Mouse (Mus musculus) kidney, postnatal 0 days (tissue): ENCODE data around the gene Cdc14a. TPM values are rescaled to one million over a fixed set of nuclear protein-coding genes. Genes with fewer than 3 reads are reported as not detected.

ENCODE experiments used
- ATAC-seq: fragments of 200-750 bp; cut with Nextera tagmentation; replicated peaks from 2 replicates; pipeline ENCODE4 v1.8.0; 2017; ENCODE audit warnings: low read depth, moderate number of reproducible peaks, moderate TSS enrichment, moderate library complexity; ENCODE audit not compliant: low FRiP score
- DNase-seq: peaks from one replicate; pipeline ENCODE4 v3.0.0-alpha.2; 2016; ENCODE audit warnings: low spot score
- H3K27ac ChIP-seq: fragments of 300-500 bp; sonication (generic); 2 replicates; pipeline ENCODE4 v1.5.1; 2014; ENCODE audit warnings: mild to moderate bottlenecking
- H3K27me3 ChIP-seq: fragments of 300-500 bp; sonication (generic); 2 replicates; pipeline ENCODE4 v1.6.1; 2014; ENCODE audit warnings: low read length, mixed read lengths; ENCODE audit not compliant: insufficient read depth
- H3K36me3 ChIP-seq: fragments of 300-500 bp; sonication (generic); 2 replicates; pipeline ENCODE4 v1.6.1; 2014; ENCODE audit warnings: low read length, mixed read lengths; ENCODE audit not compliant: insufficient read depth
- H3K4me1 ChIP-seq: fragments of 300-500 bp; sonication (generic); replicated peaks from 2 replicates; pipeline ENCODE4 v1.6.1; 2014; ENCODE audit warnings: antibody characterized with exemption, low read length, mixed read lengths; ENCODE audit not compliant: insufficient read depth
- H3K4me2 ChIP-seq: fragments of 300-500 bp; sonication (generic); 2 replicates; pipeline ENCODE4 v1.6.1; 2014; ENCODE audit warnings: mild to moderate bottlenecking, low read length, moderate library complexity, mixed read lengths
- H3K4me3 ChIP-seq: fragments of 300-500 bp; sonication (generic); replicated peaks from 2 replicates; pipeline ENCODE4 v1.5.1; 2014; ENCODE audit warnings: low read depth, low read length
- H3K9ac ChIP-seq: fragments of 300-500 bp; sonication (generic); 2 replicates; pipeline ENCODE4 v1.6.1; 2014; ENCODE audit warnings: low read depth, low read length
- H3K9me3 ChIP-seq: fragments of 300-500 bp; sonication (generic); replicated peaks from 2 replicates; pipeline ENCODE4 v1.6.1; 2016; ENCODE audit warnings: low read length, inconsistent platforms, mixed read lengths
- CTCF ChIP-seq: IDR thresholded peaks from 2 replicates; pipeline ENCODE4 v1.5.1; 2016; ENCODE audit warnings: antibody characterized with exemption, low read depth, mild to moderate bottlenecking, moderate library complexity
- WGBS: fragments of 180-500 bp; shearing (Covaris S2); extraction: QIAGEN DNeasy Blood & Tissue Kit; methylation state at CpG from one replicate; pipeline ENCODE4 v1.1.7; 2014; 5-methylcytosine and 5-hydroxymethylcytosine counted together
- polyA plus RNA-seq: library from polyadenylated mRNA; unstranded; fragments of >200 nt; fragmentation: Nextera tagmentation; extraction: Ambion mirVana; gene quantifications from 2 replicates; pipeline ENCODE4 v1.2.1, GENCODE M21; 2015

The Cdc14a gene
- polyA plus RNA-seq, 1 experiment from 2014 or later: 12.9 TPM

DNA sequence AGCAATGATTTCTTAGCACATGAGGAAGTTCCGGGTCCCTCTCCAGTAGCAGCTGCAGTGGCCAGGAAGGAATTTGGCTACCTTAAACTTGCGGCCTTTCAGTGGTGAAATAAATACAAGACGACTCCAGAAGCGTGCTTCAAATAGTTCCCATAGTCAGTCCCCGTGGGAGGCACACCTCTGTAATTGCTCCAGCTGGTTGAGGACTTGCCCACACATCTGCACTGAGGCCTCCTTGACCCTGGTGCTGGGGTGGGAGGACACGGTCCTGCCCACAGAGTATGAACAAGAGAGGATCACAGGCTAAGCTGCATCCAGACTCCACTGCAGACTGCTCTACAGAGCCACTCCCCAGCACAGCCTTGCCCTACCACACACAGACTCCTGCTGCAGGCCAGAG lies 85.2 kb downstream of the Cdc14a start:
- Histone ChIP-seq H3K4me3 (no peak overlapping the region), H3K36me3 (no peaks in the 10 kb centered on the region), H3K27me3 (no peaks in the 10 kb centered on the region), H3K9me3 (no peaks in the 10 kb centered on the region), H3K9ac (no peak overlapping the region), H3K4me1 (no peaks in the 10 kb centered on the region), H3K27ac (no peak overlapping the region), H3K4me2 (no peak overlapping the region)
- peak; percentile 88 for ATAC-seq
- peak; percentile 78 for DNase-seq
- WGBS: 30% methylated on average over 6 of the region's 6 CpGs
- no peak for TF ChIP-seq CTCF

DNA sequence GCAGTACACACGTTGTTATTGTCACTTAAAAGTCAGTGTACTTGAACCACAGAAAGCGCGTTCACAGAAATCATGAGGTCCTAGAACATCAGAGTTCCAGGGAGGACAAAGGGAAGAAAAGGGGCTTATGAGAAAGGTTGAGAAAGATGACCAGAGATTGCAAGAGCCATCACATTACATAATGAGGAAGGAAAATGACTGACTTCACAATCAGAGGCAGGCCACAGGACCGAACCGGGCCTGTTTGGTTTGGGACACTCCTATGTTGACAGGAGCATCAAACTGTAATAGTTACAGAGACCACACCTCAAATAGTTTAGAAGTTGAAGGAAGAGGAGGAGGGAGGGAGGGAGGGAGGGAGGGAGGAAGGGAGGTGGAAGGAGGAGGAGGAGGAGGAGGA lies 86.0 kb downstream of the Cdc14a start:
- H3K4me2 ChIP-seq: no peak overlapping the region
- H3K27ac ChIP-seq: no peak overlapping the region
- no peaks in the 10 kb centered on the region for H3K4me1 ChIP-seq
- H3K9ac ChIP-seq: no peak overlapping the region
- no peak overlapping the region for H3K4me3 ChIP-seq
- no peaks in the 10 kb centered on the region for H3K27me3 ChIP-seq
- TF ChIP-seq CTCF: no peak
- DNase-seq (no peak), ATAC-seq (no peak)
- 81% methylated on average over 5 of the region's 5 CpGs for WGBS
- H3K9me3 ChIP-seq: no peaks in the 10 kb centered on the region
- no peaks in the 10 kb centered on the region for H3K36me3 ChIP-seq

DNA sequence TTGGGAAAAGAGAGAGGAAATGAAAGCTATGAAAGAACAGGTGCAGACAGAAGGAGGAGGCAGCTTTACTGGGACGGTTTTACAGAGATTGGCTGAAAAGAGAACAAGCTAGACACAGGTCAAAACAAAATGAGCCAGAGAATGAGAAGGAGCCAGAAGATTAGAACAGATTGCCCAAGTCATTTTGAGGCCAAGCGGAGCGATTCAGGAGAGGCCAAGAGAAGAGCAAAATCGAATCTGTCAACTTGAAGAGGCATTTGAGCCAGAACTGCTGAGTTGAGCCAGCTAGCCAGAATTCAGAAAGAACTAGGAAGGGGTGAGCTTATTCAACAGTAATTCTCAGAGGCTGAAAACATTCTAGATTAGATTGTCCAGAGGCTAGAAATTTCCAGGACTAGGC lies 88.8 kb downstream of the Cdc14a start:
- H3K27me3 ChIP-seq: no peaks in the 10 kb centered on the region
- H3K4me2 ChIP-seq: no peak overlapping the region
- no peaks in the 10 kb centered on the region for H3K9me3 ChIP-seq
- ATAC-seq (no peak), DNase-seq (no peak)
- H3K4me1 ChIP-seq: no peaks in the 10 kb centered on the region
- 0 out of 2 replicates have a peak, but pooled peaks cover 3% of the 10 kb centered on the region for H3K36me3 ChIP-seq
- no peak overlapping the region for H3K4me3 ChIP-seq
- no peak for TF ChIP-seq CTCF
- no peak overlapping the region for H3K9ac ChIP-seq
- WGBS: 81% methylated on average over 4 of the region's 4 CpGs
- no peak overlapping the region for H3K27ac ChIP-seq

DNA sequence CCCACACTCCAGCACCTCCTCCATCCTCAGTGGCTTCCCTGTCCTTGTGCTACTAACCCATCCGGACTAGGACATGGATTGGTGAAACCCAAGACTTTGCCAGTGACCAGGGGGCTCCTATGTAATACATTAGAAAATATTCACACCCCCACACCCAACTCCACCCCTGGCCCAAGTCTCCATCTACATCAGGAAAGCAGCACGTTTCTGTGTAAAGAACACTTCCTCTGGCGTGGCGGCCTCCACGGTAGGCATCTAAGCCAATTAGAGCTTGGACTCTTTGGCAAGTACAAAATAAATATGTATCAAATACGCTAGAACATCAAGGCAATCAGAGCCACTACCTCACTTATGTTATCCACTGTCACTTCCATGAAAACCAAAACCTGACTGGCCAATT lies 90.1 kb downstream of the Cdc14a start:
- no peak overlapping the region for H3K4me2 ChIP-seq
- H3K27me3 ChIP-seq: no peaks in the 10 kb centered on the region
- H3K9ac ChIP-seq: no peak overlapping the region
- ATAC-seq (no peak), DNase-seq (no peak)
- 82% methylated on average over 6 of the region's 6 CpGs for WGBS
- H3K36me3 ChIP-seq: 0 out of 2 replicates have a peak, but pooled peaks cover 5% of the 10 kb centered on the region
- H3K4me1 ChIP-seq: no peaks in the 10 kb centered on the region
- H3K9me3 ChIP-seq: no peaks in the 10 kb centered on the region
- H3K27ac ChIP-seq: no peak overlapping the region
- TF ChIP-seq CTCF: no peak
- no peak overlapping the region for H3K4me3 ChIP-seq

DNA sequence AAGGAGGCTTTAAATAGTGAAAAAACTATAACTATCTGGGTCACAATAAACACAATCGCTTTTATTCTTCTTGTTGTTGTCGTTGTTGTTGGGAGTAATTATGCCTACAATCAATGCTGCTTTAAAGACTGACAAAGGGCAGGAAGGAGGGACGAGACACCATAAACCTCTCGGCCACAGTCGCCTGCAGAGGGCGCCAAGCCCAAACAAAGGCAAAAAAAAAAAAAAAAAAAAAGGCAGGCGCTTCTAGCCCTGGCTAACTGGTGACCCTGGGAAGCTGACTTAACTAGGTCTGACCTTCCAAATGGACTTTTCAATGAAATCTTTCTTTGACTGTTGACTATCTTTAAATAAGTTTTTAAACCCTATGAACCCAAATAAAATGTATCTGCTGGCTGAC lies 90.6 kb downstream of the Cdc14a start:
- ATAC-seq (no peak), DNase-seq (peak; percentile 52)
- Histone ChIP-seq H3K9me3 (no peaks in the 10 kb centered on the region), H3K27ac (no peak overlapping the region), H3K36me3 (0 out of 2 replicates have a peak, but pooled peaks cover 5% of the 10 kb centered on the region), H3K4me1 (no peaks in the 10 kb centered on the region), H3K27me3 (no peaks in the 10 kb centered on the region), H3K4me3 (no peak overlapping the region), H3K9ac (no peak overlapping the region), H3K4me2 (no peak overlapping the region)
- 8% methylated on average over 7 of the region's 7 CpGs for WGBS
- TF ChIP-seq CTCF: peak; percentile 70

DNA sequence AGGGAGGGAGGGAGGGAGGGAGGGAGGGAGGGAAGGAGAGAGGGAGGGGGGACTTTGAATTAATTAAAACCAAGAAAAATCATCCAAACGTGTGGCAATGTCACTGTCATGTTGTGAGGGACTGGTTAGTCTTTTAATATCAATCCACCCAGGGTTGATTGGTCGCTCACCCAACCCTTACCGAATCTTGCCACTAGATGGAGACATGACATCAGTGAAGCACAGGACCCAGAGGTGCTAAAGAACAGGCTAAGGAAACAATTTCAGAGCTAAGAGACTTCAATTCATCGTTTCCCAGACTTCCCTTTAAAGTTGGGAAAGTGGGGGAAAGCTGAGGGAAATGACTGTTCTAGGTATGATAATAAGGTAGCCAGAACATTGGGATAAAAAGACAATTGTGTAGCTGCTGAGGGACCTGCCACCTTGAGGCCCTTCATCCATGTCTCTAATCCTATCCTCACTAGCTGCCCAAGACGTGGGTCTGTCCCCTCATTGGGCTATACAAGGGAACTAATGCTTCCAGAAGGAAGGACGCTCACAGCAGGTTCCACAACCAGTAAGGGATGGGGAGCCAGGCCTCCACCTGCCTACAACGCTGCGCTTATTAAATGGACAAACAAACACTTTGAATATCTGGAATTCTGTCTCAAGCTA lies 91.9 kb downstream of the Cdc14a start:
- Histone ChIP-seq H3K9ac (no peak overlapping the region), H3K36me3 (0 out of 2 replicates have a peak, but pooled peaks cover 5% of the 10 kb centered on the region), H3K27me3 (no peaks in the 10 kb centered on the region), H3K4me2 (no peak overlapping the region), H3K4me3 (no peak overlapping the region), H3K4me1 (no peaks in the 10 kb centered on the region), H3K9me3 (no peaks in the 10 kb centered on the region), H3K27ac (no peak overlapping the region)
- ATAC-seq (0 out of 2 replicates have a peak, but pooled peaks have one; percentile 57), DNase-seq (peak; percentile 88)
- 48% methylated on average over 8 of the region's 8 CpGs for WGBS
- peak; percentile 91 for TF ChIP-seq CTCF

DNA sequence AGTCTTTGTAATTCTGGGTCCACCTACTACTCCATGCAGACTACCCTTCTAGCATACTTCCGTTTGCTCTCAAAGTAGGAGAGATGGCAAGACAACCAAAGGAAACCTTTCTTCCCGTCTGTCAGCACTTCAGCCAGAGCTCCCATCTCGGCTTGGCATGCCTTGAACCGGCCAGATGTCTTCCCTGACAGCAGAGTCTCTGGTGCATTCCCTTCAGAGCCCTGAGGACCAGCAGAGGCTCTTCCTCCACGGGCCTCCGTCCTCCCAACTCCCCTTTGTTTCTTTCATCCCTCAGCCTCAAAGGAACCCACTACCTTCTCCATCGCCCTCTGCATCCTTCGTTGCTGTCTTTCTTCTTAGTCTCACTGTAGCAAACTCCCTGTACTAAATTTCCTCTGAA lies 93.9 kb downstream of the Cdc14a start:
- 79% methylated on average over 8 of the region's 8 CpGs for WGBS
- Histone ChIP-seq H3K9ac (no peak overlapping the region), H3K4me1 (no peaks in the 10 kb centered on the region), H3K27ac (no peak overlapping the region), H3K27me3 (no peaks in the 10 kb centered on the region), H3K4me3 (no peak overlapping the region), H3K4me2 (no peak overlapping the region), H3K36me3 (0 out of 2 replicates have a peak, but pooled peaks cover 5% of the 10 kb centered on the region), H3K9me3 (no peaks in the 10 kb centered on the region)
- TF ChIP-seq CTCF: no peak
- DNase-seq: no peak
- ATAC-seq: no peak
